Comparison of ENCODE assay signal across 28 mouse cellular contexts in the genomic region with DNA sequence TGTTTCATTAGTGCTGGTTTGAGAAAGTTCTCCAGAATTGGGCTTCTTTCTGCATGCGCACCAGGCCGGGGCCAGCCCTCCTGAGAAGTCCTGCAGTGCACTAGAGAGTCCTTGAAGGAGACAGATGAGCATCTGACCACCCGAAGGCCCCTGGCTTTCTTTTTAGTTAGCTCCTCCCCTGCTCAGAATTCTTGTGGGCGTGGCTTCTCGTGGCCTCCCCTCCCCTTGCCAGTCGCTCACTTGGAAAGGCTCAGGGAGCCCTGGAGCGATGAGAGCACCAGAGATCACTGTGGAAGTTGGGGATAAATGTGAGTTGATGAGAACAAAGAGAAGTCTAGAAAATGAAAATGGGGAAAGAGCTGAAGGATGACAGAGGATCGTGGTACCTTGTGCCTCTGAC. TPM values are rescaled to one million over a fixed set of nuclear protein-coding genes. Genes with fewer than 3 reads are reported as not detected.
DNase-seq lines count a peak whose midpoint lies in the region; ATAC-seq and TF ChIP-seq lines count a peak whose summit lies in the region.
"Had no signal": no experiment of that assay in that cellular context is flagged by ENCODE, and none has a peak within 500 bp of the region (broad histone marks: within the 10 kb centered on the region; RNA-seq: fewer than 3 reads in every experiment).

No protein-coding gene starts in this region.

- H3K27me3 ChIP-seq in kidney, embryonic 15.5 days, result peaks cover 25% of the 10 kb centered on the region
- no peaks in the 10 kb centered on the region for H3K27me3 ChIP-seq in midbrain, embryonic 10.5 days (ENCODE audit: low read depth, poor library complexity, severe bottlenecking)
- no peaks in the 10 kb centered on the region for H3K27me3 ChIP-seq in midbrain, embryonic 15.5 days (replicated peaks)

- H3K9ac ChIP-seq in kidney, embryonic 15.5 days, result no peak overlapping the region
- no peak overlapping the region for H3K9ac ChIP-seq in midbrain, embryonic 15.5 days
- H3K9ac ChIP-seq: embryonic facial prominence, embryonic 13.5 days; liver, postnatal 0 days; neural tube, embryonic 13.5 days had no signal

- H3K4me2 ChIP-seq in kidney, embryonic 15.5 days, result no peak overlapping the region
- no peak overlapping the region for H3K4me2 ChIP-seq in midbrain, embryonic 15.5 days
- H3K4me2 ChIP-seq: embryonic facial prominence, embryonic 13.5 days; midbrain, embryonic 11.5 days; neural tube, embryonic 13.5 days had no signal

- H3K9me3 ChIP-seq in kidney, embryonic 15.5 days (replicated peaks), result no peaks in the 10 kb centered on the region
- H3K9me3 ChIP-seq in midbrain, embryonic 10.5 days (replicated peaks), result peaks cover 3% of the 10 kb centered on the region; the same call in 1 of the 2 replicates
- no peaks in the 10 kb centered on the region for H3K9me3 ChIP-seq in midbrain, embryonic 15.5 days
- H3K9me3 ChIP-seq: neural tube, embryonic 13.5 days had no signal

- TF ChIP-seq CTCF in left cerebral cortex, adult 2 months (IDR thresholded peaks at IDR 0.05), result no peak

- 0 out of 2 replicates have a peak, but pooled peaks have one; percentile 11 for ATAC-seq in kidney, embryonic 15.5 days (replicated peaks; ENCODE audit: low FRiP score)
- no peak for ATAC-seq in midbrain, embryonic 15.5 days (replicated peaks)
- ATAC-seq: activated CD4-positive, CD25-positive, alpha-beta regulatory T cell, adult 4 months; forebrain, embryonic 16.5 days; liver, postnatal 0 days had no signal

- H3K4me3 ChIP-seq in kidney, embryonic 15.5 days (replicated peaks), result no peak overlapping the region
- no peak overlapping the region for H3K4me3 ChIP-seq in midbrain, embryonic 10.5 days
- H3K4me3 ChIP-seq in midbrain, embryonic 15.5 days, result no peak overlapping the region
- no peak overlapping the region for H3K4me3 ChIP-seq in left cerebral cortex, adult 2 months
- H3K4me3 ChIP-seq: embryonic facial prominence, embryonic 13.5 days; heart, adult 2 months; layer of hippocampus, adult 2 months; neural tube, embryonic 13.5 days had no signal

- H3K4me1 ChIP-seq in kidney, embryonic 15.5 days, result peaks cover 17% of the 10 kb centered on the region
- peaks cover 23% of the 10 kb centered on the region for H3K4me1 ChIP-seq in midbrain, embryonic 10.5 days
- peaks cover 12% of the 10 kb centered on the region; the same call in 1 of the 2 replicates for H3K4me1 ChIP-seq in midbrain, embryonic 15.5 days
- H3K4me1 ChIP-seq: embryonic facial prominence, embryonic 13.5 days had no signal

- H3K36me3 ChIP-seq in kidney, embryonic 15.5 days, result no peaks in the 10 kb centered on the region
- no peaks in the 10 kb centered on the region for H3K36me3 ChIP-seq in midbrain, embryonic 10.5 days
- H3K36me3 ChIP-seq in midbrain, embryonic 15.5 days (replicated peaks), result no peaks in the 10 kb centered on the region
- H3K36me3 ChIP-seq: embryonic facial prominence, embryonic 13.5 days; neural tube, embryonic 13.5 days had no signal

- no peak overlapping the region for H3K27ac ChIP-seq in kidney, embryonic 15.5 days
- H3K27ac ChIP-seq in midbrain, embryonic 10.5 days (replicated peaks), result no peak overlapping the region
- no peak overlapping the region for H3K27ac ChIP-seq in midbrain, embryonic 15.5 days
- no peak overlapping the region for H3K27ac ChIP-seq in left cerebral cortex, adult 2 months
- H3K27ac ChIP-seq: embryonic facial prominence, embryonic 13.5 days; heart, adult 2 months; layer of hippocampus, adult 2 months; neural tube, embryonic 13.5 days had no signal

- intact Hi-C loops in left cerebral cortex, adult 2 months (cut with DNase I), result no loop called here

- 26% methylated on average over 8 of the region's 8 CpGs for WGBS in kidney, embryonic 15.5 days
- WGBS in midbrain, embryonic 10.5 days, result 33% methylated on average over 8 of the region's 8 CpGs
- WGBS in midbrain, embryonic 15.5 days, result 28% methylated on average over 8 of the region's 8 CpGs

- DNase-seq in kidney, adult 9 months, result no peak
- peak; percentile 24 for DNase-seq in midbrain, embryonic 10.5 days (ENCODE audit: low spot score)
- DNase-seq in embryo, embryonic 9.5 days (ENCODE audit: extremely low spot score), result peak; percentile 57
- no peak for DNase-seq in left cerebral cortex, adult 2 months (ENCODE audit: extremely low spot score in 1 of 2, low spot score in 2 of 2)
- DNase-seq in right cerebral cortex, postnatal 14 days, result no peak
- DNase-seq: adrenal gland, postnatal 14 days; cerebellum, postnatal 25 days; gastrocnemius, postnatal 25 days; heart, adult 2 months; heart, postnatal 36 days; kidney, adult 18-20 months; layer of hippocampus, postnatal 36 days; liver, postnatal 0 days; lung, postnatal 36 days; right cerebral cortex, postnatal 4 days had no signal

RNA-seq across cellular contexts. Expression of a gene that starts 52.6 kb away (rescaled TPM):
- polyA plus RNA-seq in kidney, embryonic 15.5 days (2015; fragmentation: Nextera tagmentation; extraction: Ambion mirVana), result 0.08 and 0.12 TPM in 2 replicates
- 0.16 and 0.42 TPM in 2 replicates for polyA plus RNA-seq in midbrain, embryonic 10.5 days (2016; fragmentation: Nextera tagmentation; extraction: Ambion mirVana)
- 17.8 and 18.6 TPM in 2 replicates for polyA plus RNA-seq in midbrain, embryonic 15.5 days (2015; fragmentation: Nextera tagmentation; extraction: Ambion mirVana)
- total RNA-seq in left cerebral cortex, adult 2 months (2021), result 10 to 100 TPM in 1 of 2 experiments, 1 to 10 TPM in 1; 7.6 to 11.2 TPM
- total RNA-seq: gastrocnemius, postnatal 25 days; heart, postnatal 36 days; liver, adult 2 months; monocyte, adult 5-6 weeks had no signal
- polyA plus RNA-seq: activated CD4-positive, CD25-positive, alpha-beta regulatory T cell, adult 4 months; heart, adult 2 months; heart, embryonic 14.5 days; liver, adult 2 months; liver, postnatal 0 days had no signal

RNA-seq across cellular contexts. Expression of a gene that starts 58.5 kb away (rescaled TPM):
- polyA plus RNA-seq in kidney, embryonic 15.5 days (2015; fragmentation: Nextera tagmentation; extraction: Ambion mirVana), result not detected in 2 replicates
- polyA plus RNA-seq in midbrain, embryonic 10.5 days (2016; fragmentation: Nextera tagmentation; extraction: Ambion mirVana), result not detected in 2 replicates
- not detected in 2 replicates for polyA plus RNA-seq in midbrain, embryonic 15.5 days (2015; fragmentation: Nextera tagmentation; extraction: Ambion mirVana)
- total RNA-seq in left cerebral cortex, adult 2 months (2021), result not detected
- total RNA-seq: adrenal gland, postnatal 14 days; gastrocnemius, postnatal 25 days; heart, adult 2 months; heart, postnatal 36 days; layer of hippocampus, adult 2 months; layer of hippocampus, postnatal 36 days; left cerebral cortex, postnatal 36 days; liver, adult 2 months; monocyte, adult 5-6 weeks had no signal
- polyA plus RNA-seq: brain, embryonic 14.5 days; embryonic facial prominence, embryonic 13.5 days; forebrain, embryonic 16.5 days; heart, adult 2 months; heart, embryonic 14.5 days; liver, adult 2 months; liver, postnatal 0 days; midbrain, embryonic 11.5 days; neural tube, embryonic 13.5 days had no signal

Comparison
In these comparisons a context has a peak if more than half of its experiments do, and no peak if none do; other contexts are left out.
1. RNA of a gene that starts 52.6 kb away (polyA plus RNA-seq): 17.8 to 18.6 TPM in midbrain, embryonic 15.5 days; 0.16 to 0.42 TPM in midbrain, embryonic 10.5 days and 0.08 to 0.12 TPM in kidney, embryonic 15.5 days; every median in the first group is over 10 times any median in the second.
2. DNase-seq: peak in midbrain, embryonic 10.5 days (single experiment) and embryo, embryonic 9.5 days (single experiment); none in kidney, adult 9 months (single experiment), left cerebral cortex, adult 2 months (0 of 2) and right cerebral cortex, postnatal 14 days (single experiment).